8 mouse cellular contexts compared by ENCODE assay signal in genomic region chr5:73491837-73492720, GRCm38 (mm10). TPM values are rescaled to one million over a fixed set of nuclear protein-coding genes. Genes with fewer than 3 reads are reported as not detected.
A peak's percentile ranks its signal among the peaks of the same experiment; 100 is the strongest.
DNase-seq lines count a peak whose midpoint lies in the region; ATAC-seq and TF ChIP-seq lines count a peak whose summit lies in the region.

No protein-coding gene starts in this region.

- ATAC-seq in forebrain, embryonic 11.5 days (replicated peaks; ENCODE audit: low FRiP score) = peak; percentile 75
- ATAC-seq in heart, postnatal 0 days (ENCODE audit: insufficient read depth, low read depth) = peak; percentile 56
- ATAC-seq in liver, embryonic 16.5 days (ENCODE audit: low read depth) = peak; percentile 33
- ATAC-seq in neural tube, embryonic 13.5 days (ENCODE audit: low read depth) = peak; percentile 59

- H3K4me3 ChIP-seq in forebrain, embryonic 11.5 days (ENCODE audit: low read depth, low read length) = peak overlapping the region; percentile 85
- peak overlapping the region; percentile 87 for H3K4me3 ChIP-seq in heart, postnatal 0 days (ENCODE audit: low read depth, low read length)
- H3K4me3 ChIP-seq in liver, embryonic 16.5 days (ENCODE audit: low read depth, low read length) = peak overlapping the region; percentile 81
- peak overlapping the region; percentile 94 for H3K4me3 ChIP-seq in neural tube, embryonic 13.5 days
- H3K4me3 ChIP-seq in testis, adult 2 months (ENCODE audit: control insufficient read depth, low read depth, low read length) = peak overlapping the region; percentile 91

- peak overlapping the region; percentile 91 for H3K4me2 ChIP-seq in forebrain, embryonic 11.5 days (ENCODE audit: low read depth, low read length, severe bottlenecking)
- peak overlapping the region; percentile 100 for H3K4me2 ChIP-seq in heart, postnatal 0 days (ENCODE audit: low read depth, low read length)
- peak overlapping the region; percentile 99 for H3K4me2 ChIP-seq in liver, embryonic 16.5 days (ENCODE audit: low read depth, low read length)
- H3K4me2 ChIP-seq in neural tube, embryonic 13.5 days = peak overlapping the region; percentile 88

- WGBS in forebrain, embryonic 11.5 days = under 1% methylated on average over 59 of the region's 59 CpGs
- 1% methylated on average over 59 of the region's 59 CpGs for WGBS in heart, postnatal 0 days
- under 1% methylated on average over 57 of the region's 59 CpGs for WGBS in liver, embryonic 16.5 days (ENCODE audit: insufficient replicate concordance)
- WGBS in neural tube, embryonic 13.5 days = 0% methylated on average over 55 of the region's 59 CpGs

- no peaks in the 10 kb centered on the region for H3K36me3 ChIP-seq in forebrain, embryonic 11.5 days (ENCODE audit: control insufficient read depth, insufficient read depth, low read length)
- no peaks in the 10 kb centered on the region for H3K36me3 ChIP-seq in heart, postnatal 0 days (replicated peaks; ENCODE audit: control insufficient read depth, insufficient read depth, low read length)
- no peaks in the 10 kb centered on the region for H3K36me3 ChIP-seq in liver, embryonic 16.5 days (ENCODE audit: control insufficient read depth, insufficient read depth)
- no peaks in the 10 kb centered on the region for H3K36me3 ChIP-seq in neural tube, embryonic 13.5 days
- no peaks in the 10 kb centered on the region for H3K36me3 ChIP-seq in testis, adult 2 months (ENCODE audit: control insufficient read depth, insufficient read depth, low read length)

- no peaks in the 10 kb centered on the region for H3K27me3 ChIP-seq in forebrain, embryonic 11.5 days (ENCODE audit: control insufficient read depth, insufficient read depth, low read length)
- no peaks in the 10 kb centered on the region for H3K27me3 ChIP-seq in heart, postnatal 0 days (ENCODE audit: control insufficient read depth, insufficient read depth, low read length)
- no peaks in the 10 kb centered on the region; the same call in 1 of the 2 replicates for H3K27me3 ChIP-seq in liver, embryonic 16.5 days (ENCODE audit: control insufficient read depth, insufficient read depth, low read depth, low read length)
- H3K27me3 ChIP-seq in neural tube, embryonic 13.5 days = no peaks in the 10 kb centered on the region
- no peaks in the 10 kb centered on the region for H3K27me3 ChIP-seq in testis, adult 2 months (ENCODE audit: control insufficient read depth, insufficient read depth, low read length)

- DNase-seq in CD4-positive, CD25-positive, alpha-beta regulatory T cell, adult 2 months (ENCODE audit: low read depth, low spot score) = peak; percentile 86
- peak; percentile 87 for DNase-seq in brain, embryonic 18.5 days (ENCODE audit: low read depth, low spot score)
- peak; percentile 94 for DNase-seq in forebrain, embryonic 11.5 days (ENCODE audit: low spot score)
- peak; percentile 91 for DNase-seq in heart, postnatal 0 days (ENCODE audit: low spot score)
- DNase-seq in kidney, postnatal 4 days = peak; percentile 90 to 94

- peak overlapping the region; percentile 78 for H3K9ac ChIP-seq in forebrain, embryonic 11.5 days (ENCODE audit: low read length)
- H3K9ac ChIP-seq in heart, postnatal 0 days (replicated peaks; ENCODE audit: low read depth, low read length) = peak overlapping the region; percentile 57
- H3K9ac ChIP-seq in liver, embryonic 16.5 days (ENCODE audit: low read depth, low read length) = peak overlapping the region; percentile 66
- H3K9ac ChIP-seq in neural tube, embryonic 13.5 days = peak overlapping the region; percentile 85

- peak; percentile 50 for TF ChIP-seq POLR2A in testis, adult 2 months (IDR thresholded peaks at IDR 0.05; ENCODE audit: control insufficient read depth, low read depth, low read length)

- no peaks in the 10 kb centered on the region for H3K9me3 ChIP-seq in forebrain, embryonic 11.5 days (ENCODE audit: control insufficient read depth, low read length)
- no peaks in the 10 kb centered on the region for H3K9me3 ChIP-seq in heart, postnatal 0 days (replicated peaks; ENCODE audit: control insufficient read depth, low read length)
- no peaks in the 10 kb centered on the region for H3K9me3 ChIP-seq in liver, embryonic 16.5 days (replicated peaks; ENCODE audit: control insufficient read depth, low read length)
- no peaks in the 10 kb centered on the region for H3K9me3 ChIP-seq in neural tube, embryonic 13.5 days

- TF ChIP-seq EP300 in heart, postnatal 0 days (IDR thresholded peaks at IDR 0.05; ENCODE audit: low read depth) = no peak

- TF ChIP-seq CTCF in heart, postnatal 0 days (IDR thresholded peaks at IDR 0.05; ENCODE audit: low read depth) = no peak
- TF ChIP-seq CTCF in testis, adult 2 months (IDR thresholded peaks at IDR 0.05; ENCODE audit: control insufficient read depth, insufficient read depth, insufficient replicate concordance, low read depth, low read length) = no peak

- 0 out of 2 replicates have a peak, but pooled peaks cover 3% of the 10 kb centered on the region for H3K4me1 ChIP-seq in forebrain, embryonic 11.5 days (replicated peaks; ENCODE audit: control insufficient read depth, insufficient read depth, low read length)
- peaks cover 12% of the 10 kb centered on the region for H3K4me1 ChIP-seq in heart, postnatal 0 days (ENCODE audit: control insufficient read depth, insufficient read depth)
- peaks cover 12% of the 10 kb centered on the region for H3K4me1 ChIP-seq in liver, embryonic 16.5 days (ENCODE audit: control insufficient read depth, low read depth, low read length)
- H3K4me1 ChIP-seq in neural tube, embryonic 13.5 days (replicated peaks) = peaks cover 35% of the 10 kb centered on the region
- H3K4me1 ChIP-seq in testis, adult 2 months (ENCODE audit: control insufficient read depth, insufficient read depth, low read length) = peaks cover 10% of the 10 kb centered on the region

- H3K27ac ChIP-seq in forebrain, embryonic 11.5 days (ENCODE audit: low read depth, low read length) = peak overlapping the region; percentile 95
- peak overlapping the region; percentile 9 for H3K27ac ChIP-seq in heart, postnatal 0 days (ENCODE audit: low read depth)
- peak overlapping the region; percentile 37; the same call in 1 of the 2 replicates for H3K27ac ChIP-seq in liver, embryonic 16.5 days (ENCODE audit: low read length)
- H3K27ac ChIP-seq in neural tube, embryonic 13.5 days (replicated peaks) = peak overlapping the region; percentile 98
- peak overlapping the region; percentile 90 for H3K27ac ChIP-seq in testis, adult 2 months (ENCODE audit: control insufficient read depth, insufficient read depth, low read depth, low read length)

RNA-seq across cellular contexts. Expression of gene Dcun1d4, which starts 11.3 kb away (rescaled TPM):
- polyA plus RNA-seq in forebrain, embryonic 11.5 days (2014; fragmentation: Nextera tagmentation; extraction: Ambion mirVana) = 56.6 and 65.0 TPM in 2 replicates
- total RNA-seq in heart, postnatal 0 days (2014; rRNA removed; ENCODE audit: low replicate concordance) = 5.2 and 5.6 TPM in 2 replicates
- polyA plus RNA-seq in heart, postnatal 0 days (2015; fragmentation: Nextera tagmentation; extraction: Ambion mirVana) = 9.9 and 10.4 TPM in 2 replicates
- 2.5 and 3.1 TPM in 2 replicates for polyA plus RNA-seq in liver, embryonic 16.5 days (2015; fragmentation: Nextera tagmentation; extraction: Ambion mirVana)
- polyA plus RNA-seq in neural tube, embryonic 13.5 days (2015; fragmentation: Nextera tagmentation; extraction: Ambion mirVana) = 49.7 and 56.6 TPM in 2 replicates
- polyA plus RNA-seq in testis, adult 2 months (2012; rRNA removed) = 37.5 and 44.8 TPM in 2 replicates

Comparison
In these comparisons a context has a peak if more than half of its experiments do, and no peak if none do; other contexts are left out.
1. Peak in every context shown above with its lines: DNase-seq, ATAC-seq, H3K4me3 ChIP-seq and H3K27ac ChIP-seq.
2. H3K27ac ChIP-seq: peak in every context shown above with its lines; median percentile 98 in neural tube, embryonic 13.5 days; 95 in forebrain, embryonic 11.5 days; 90 in testis, adult 2 months; 37 in liver, embryonic 16.5 days; 9 in heart, postnatal 0 days.